Mouse (Mus musculus) heart, embryonic 10.5 days (tissue): Measurements from ENCODE around the gene Clec3b. TPM values are rescaled to one million over a fixed set of nuclear protein-coding genes. Genes with fewer than 3 reads are reported as not detected.

ENCODE experiments used
- DNase-seq: peaks from one replicate; pipeline ENCODE4 v3.0.0-alpha.2; 2017; ENCODE audit warnings: low spot score
- H3K27ac ChIP-seq: fragments of 300-500 bp; sonication (generic); 2 replicates; pipeline ENCODE4 v1.5.1; 2016; ENCODE audit warnings: mild to moderate bottlenecking
- H3K27me3 ChIP-seq: fragments of 300-500 bp; sonication (generic); 2 replicates; pipeline ENCODE4 v1.6.1; 2016; ENCODE audit warnings: mild to moderate bottlenecking; ENCODE audit not compliant: poor library complexity, insufficient read depth, severe bottlenecking
- H3K36me3 ChIP-seq: fragments of 300-500 bp; sonication (generic); 2 replicates; pipeline ENCODE4 v1.6.1; 2016; ENCODE audit warnings: mild to moderate bottlenecking, moderate library complexity
- H3K4me1 ChIP-seq: fragments of 300-500 bp; sonication (generic); 2 replicates; pipeline ENCODE4 v1.6.1; 2016; ENCODE audit warnings: mild to moderate bottlenecking
- H3K4me3 ChIP-seq: fragments of 300-500 bp; sonication (generic); 2 replicates; pipeline ENCODE4 v1.5.1; 2016; ENCODE audit warnings: mild to moderate bottlenecking, moderate library complexity
- H3K9me3 ChIP-seq: fragments of 300-500 bp; sonication (generic); 2 replicates; pipeline ENCODE4 v1.6.1; 2016; ENCODE audit warnings: mild to moderate bottlenecking, moderate library complexity
- WGBS: fragments of 180-500 bp; shearing (Covaris S2); methylation state at CpG from one replicate; pipeline ENCODE4 v1.1.7; 2016; 5-methylcytosine and 5-hydroxymethylcytosine counted together
- polyA plus RNA-seq: library from polyadenylated mRNA; unstranded; fragments of >200 nt; fragmentation: Nextera tagmentation; extraction: Ambion mirVana; gene quantifications from 2 replicates; pipeline ENCODE4 v1.2.1, GENCODE M21; 2016

Gene Clec3b
- polyA plus RNA-seq, 1 experiment from 2014 or later: not detected

- no peak overlapping the region for H3K27ac ChIP-seq
- no peaks in the 10 kb centered on the region for H3K9me3 ChIP-seq
- 55% methylated on average over 7 of the region's 7 CpGs for WGBS
- H3K27me3 ChIP-seq: peaks cover 9% of the 10 kb centered on the region
- H3K4me3 ChIP-seq: no peak overlapping the region
- H3K36me3 ChIP-seq: no peaks in the 10 kb centered on the region
- DNase-seq: no peak
- H3K4me1 ChIP-seq: peaks cover 8% of the 10 kb centered on the region; the same call in 1 of the 2 replicates
Measured at GRCm38 (mm10) chr9:123159330-123159729, 8.6 kb downstream of the Clec3b start.

- WGBS: 49% methylated on average over 2 of the region's 2 CpGs
- DNase-seq: no peak
- H3K36me3 ChIP-seq: no peaks in the 10 kb centered on the region
- no peaks in the 10 kb centered on the region for H3K9me3 ChIP-seq
- peaks cover 4% of the 10 kb centered on the region; the same call in 1 of the 2 replicates for H3K4me1 ChIP-seq
- no peak overlapping the region for H3K27ac ChIP-seq
- H3K4me3 ChIP-seq: no peak overlapping the region
- H3K27me3 ChIP-seq: peaks cover under 1% of the 10 kb centered on the region; the same call in 1 of the 2 replicates
Measured at GRCm38 (mm10) chr9:123161792-123162191, 11.0 kb downstream of the Clec3b start.

DNA sequence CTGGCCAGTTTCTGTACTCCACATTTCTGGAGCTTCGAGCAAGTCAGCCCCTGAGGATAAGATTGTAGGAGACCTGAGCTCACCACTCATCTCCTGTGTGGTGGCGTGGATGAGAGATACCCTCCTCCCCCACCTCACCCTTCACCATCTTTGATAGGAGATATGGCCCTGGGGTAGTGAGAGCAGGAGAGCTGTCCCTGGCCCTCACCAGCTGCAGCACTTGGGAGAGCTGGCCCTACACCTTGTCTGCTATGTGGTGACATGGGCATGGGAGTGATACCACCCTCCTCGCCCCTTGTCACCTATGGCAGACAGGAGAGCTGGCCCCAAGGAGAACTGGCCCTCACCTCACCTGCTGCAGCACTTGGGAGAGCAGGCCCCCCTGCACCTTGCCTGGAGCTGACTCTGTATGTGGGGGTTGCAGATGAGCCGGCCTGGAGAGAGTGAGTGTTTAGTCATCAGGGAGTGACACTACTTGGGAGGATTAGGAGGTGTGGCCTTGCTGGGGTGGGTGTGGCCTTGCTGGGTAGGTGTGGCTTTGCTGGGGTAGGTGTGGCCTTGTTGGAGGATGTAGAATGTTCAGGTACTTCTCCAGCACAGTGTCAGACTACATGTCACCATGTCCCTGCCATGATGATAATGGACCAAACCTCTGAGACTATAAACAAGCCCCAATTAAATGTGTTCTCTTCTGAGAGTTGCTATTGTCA lies 12.4 kb downstream of the Clec3b start:
- Histone ChIP-seq H3K9me3 (no peaks in the 10 kb centered on the region), H3K4me1 (no peaks in the 10 kb centered on the region; the same call in 1 of the 2 replicates), H3K36me3 (no peaks in the 10 kb centered on the region), H3K27me3 (no peaks in the 10 kb centered on the region), H3K4me3 (no peak overlapping the region), H3K27ac (no peak overlapping the region)
- DNase-seq: no peak
- 76% methylated on average over 4 of the region's 4 CpGs for WGBS

GRCm38 (mm10) chr9:123165781-123166443 lies 15.2 kb downstream of the Clec3b start:
- no peaks in the 10 kb centered on the region for H3K36me3 ChIP-seq

GRCm38 (mm10) chr9:123173760-123174159 lies 23.0 kb downstream of the Clec3b start:
- Histone ChIP-seq H3K4me1 (no peaks in the 10 kb centered on the region), H3K36me3 (no peaks in the 10 kb centered on the region), H3K9me3 (no peaks in the 10 kb centered on the region), H3K27ac (no peak overlapping the region), H3K27me3 (no peaks in the 10 kb centered on the region), H3K4me3 (no peak overlapping the region)
- WGBS: 71% methylated on average over 6 of the region's 6 CpGs
- no peak for DNase-seq

More at GRCm38 (mm10) chr9:123165781-123166443, 15.2 kb downstream of the Clec3b start:
- Histone ChIP-seq H3K27me3 (no peaks in the 10 kb centered on the region), H3K27ac (no peak overlapping the region), H3K4me1 (no peaks in the 10 kb centered on the region; the same call in 1 of the 2 replicates), H3K4me3 (no peak overlapping the region), H3K9me3 (no peaks in the 10 kb centered on the region)
- 86% methylated on average over 3 of the region's 3 CpGs for WGBS
- no peak for DNase-seq

DNA sequence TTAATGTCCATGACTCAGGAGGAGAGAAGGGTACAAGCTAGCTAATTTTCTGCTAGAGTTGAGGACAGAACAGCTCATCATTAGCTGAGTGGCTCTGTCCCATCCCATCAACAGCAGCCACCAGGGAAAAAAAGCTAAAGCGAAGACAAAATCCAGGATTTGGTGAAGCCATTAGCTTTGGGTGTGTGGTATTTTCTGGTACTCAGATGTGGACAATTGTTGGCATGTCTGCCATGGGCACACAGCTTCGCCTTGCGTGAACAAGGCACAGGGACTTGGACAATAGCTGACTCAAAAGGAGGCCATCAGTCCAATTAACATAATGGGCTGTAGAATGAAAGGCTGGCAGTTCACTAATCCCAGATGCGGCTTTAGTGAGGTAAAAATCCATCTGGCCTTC lies 23.6 kb downstream of the Clec3b start:
- no peak overlapping the region for H3K4me3 ChIP-seq
- no peaks in the 10 kb centered on the region for H3K9me3 ChIP-seq
- H3K36me3 ChIP-seq: no peaks in the 10 kb centered on the region
- no peak overlapping the region for H3K27ac ChIP-seq
- H3K4me1 ChIP-seq: no peaks in the 10 kb centered on the region
- no peaks in the 10 kb centered on the region for H3K27me3 ChIP-seq
- no peak for DNase-seq
- 80% methylated on average over 4 of the region's 4 CpGs for WGBS

DNA sequence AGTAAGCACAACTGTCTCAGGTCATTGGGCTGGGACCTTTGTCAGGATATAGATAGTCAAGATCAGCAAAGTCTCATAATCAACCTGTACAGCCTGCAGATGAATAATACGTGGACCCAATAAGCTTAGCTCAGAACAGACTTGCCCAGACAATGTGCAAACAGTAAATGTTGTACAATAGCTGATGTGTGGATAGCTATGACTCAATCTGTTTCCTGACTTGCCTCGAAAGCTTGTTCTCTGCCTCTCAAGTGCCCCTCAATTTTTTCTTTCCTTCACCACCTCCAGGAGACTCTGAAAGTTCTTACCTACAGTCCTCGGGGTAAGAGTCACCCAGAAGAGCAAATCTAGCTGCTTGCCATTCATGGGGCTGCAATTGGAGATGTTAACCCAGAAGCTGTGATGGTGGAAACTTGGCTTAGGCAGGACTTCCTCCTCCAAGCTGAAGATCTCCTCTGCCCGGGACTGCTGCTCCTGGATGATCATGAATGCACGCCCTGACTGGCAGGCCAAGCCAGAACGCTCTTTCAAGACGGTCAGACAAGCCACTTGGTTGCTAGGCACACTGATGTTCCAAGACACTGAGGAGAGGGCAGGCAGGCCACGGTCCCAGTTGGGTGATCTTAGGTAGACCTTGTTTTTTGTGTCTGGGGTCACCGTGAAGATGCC lies 26.8 kb downstream of the Clec3b start:
- DNase-seq: no peak
- no peaks in the 10 kb centered on the region for H3K36me3 ChIP-seq
- no peak overlapping the region for H3K4me3 ChIP-seq
- H3K9me3 ChIP-seq: no peaks in the 10 kb centered on the region
- H3K27me3 ChIP-seq: no peaks in the 10 kb centered on the region
- H3K4me1 ChIP-seq: no peaks in the 10 kb centered on the region
- H3K27ac ChIP-seq: no peak overlapping the region
- 85% methylated on average over 9 of the region's 9 CpGs for WGBS

DNA sequence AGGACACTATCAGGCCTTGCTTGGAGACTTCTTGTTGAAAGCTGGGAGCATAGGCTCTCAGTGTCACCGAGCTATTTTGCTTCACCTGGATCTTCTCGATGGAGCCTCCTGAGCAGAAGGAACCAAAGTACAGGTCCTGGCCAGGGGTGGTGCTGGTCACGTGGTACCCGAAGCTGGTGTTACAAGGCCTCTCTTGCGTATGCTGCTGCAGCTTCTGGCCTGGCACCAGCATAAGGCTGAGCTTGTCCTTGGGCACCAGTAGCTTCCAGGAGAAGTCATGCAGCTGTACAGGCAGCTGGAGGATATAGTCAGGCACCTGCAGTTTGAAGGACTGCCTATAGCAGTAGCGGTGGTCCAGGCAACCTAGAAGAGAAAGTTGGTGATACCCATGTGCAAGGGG lies 29.3 kb downstream of the Clec3b start:
- H3K4me1 ChIP-seq: no peaks in the 10 kb centered on the region
- H3K27me3 ChIP-seq: no peaks in the 10 kb centered on the region
- no peak overlapping the region for H3K27ac ChIP-seq
- H3K4me3 ChIP-seq: no peak overlapping the region
- no peak for DNase-seq
- no peaks in the 10 kb centered on the region for H3K36me3 ChIP-seq
- H3K9me3 ChIP-seq: no peaks in the 10 kb centered on the region
- 85% methylated on average over 6 of the region's 6 CpGs for WGBS

DNA sequence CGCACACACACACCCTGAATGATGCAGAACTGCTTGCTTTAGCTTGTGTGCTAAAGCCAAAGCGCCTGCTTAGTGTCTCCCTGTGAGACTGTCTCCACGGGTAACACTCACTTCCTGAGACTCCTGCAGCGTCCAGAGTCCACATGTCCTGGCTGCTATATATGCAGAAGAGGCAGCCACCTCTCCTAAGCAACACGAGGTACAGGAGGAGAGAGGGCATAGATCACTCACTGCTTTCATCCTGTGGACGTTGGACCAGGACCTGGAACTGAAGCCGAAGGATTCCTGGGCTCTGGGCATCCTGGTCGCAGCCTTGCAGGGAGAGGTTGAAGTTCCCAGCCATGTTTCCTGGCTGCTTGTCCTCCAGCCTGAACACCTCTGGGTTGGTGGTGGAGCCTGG lies 32.5 kb downstream of the Clec3b start:
- no peaks in the 10 kb centered on the region for H3K9me3 ChIP-seq
- WGBS: 79% methylated on average over 8 of the region's 8 CpGs
- H3K4me3 ChIP-seq: no peak overlapping the region
- H3K4me1 ChIP-seq: no peaks in the 10 kb centered on the region
- H3K36me3 ChIP-seq: no peaks in the 10 kb centered on the region
- H3K27me3 ChIP-seq: no peaks in the 10 kb centered on the region
- DNase-seq: no peak
- H3K27ac ChIP-seq: no peak overlapping the region

DNA sequence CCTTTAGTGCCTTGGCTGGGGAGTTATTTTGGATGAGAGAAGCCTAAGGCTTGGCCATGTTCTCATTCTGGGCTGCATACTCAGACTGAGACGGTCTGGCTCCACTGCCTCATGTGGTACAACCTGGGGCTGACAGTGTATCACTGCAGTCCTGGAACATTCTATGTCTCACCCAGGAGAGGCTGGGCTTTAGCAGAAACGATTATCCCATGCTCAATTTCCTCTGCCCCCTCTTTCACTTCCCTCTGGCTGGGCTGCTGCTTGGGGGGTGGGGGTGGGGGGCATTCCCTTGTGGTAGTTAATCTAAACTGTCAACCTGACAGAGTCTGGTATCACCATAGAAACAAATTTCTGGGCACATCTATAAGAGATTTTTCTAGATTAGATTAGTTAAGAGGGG lies 34.8 kb downstream of the Clec3b start:
- H3K9me3 ChIP-seq: no peaks in the 10 kb centered on the region
- no peaks in the 10 kb centered on the region for H3K36me3 ChIP-seq
- H3K4me3 ChIP-seq: no peak overlapping the region
- H3K27me3 ChIP-seq: no peaks in the 10 kb centered on the region
- DNase-seq: no peak
- WGBS: 48% methylated on average over 2 of the region's 2 CpGs
- H3K4me1 ChIP-seq: no peaks in the 10 kb centered on the region
- no peak overlapping the region for H3K27ac ChIP-seq

DNA sequence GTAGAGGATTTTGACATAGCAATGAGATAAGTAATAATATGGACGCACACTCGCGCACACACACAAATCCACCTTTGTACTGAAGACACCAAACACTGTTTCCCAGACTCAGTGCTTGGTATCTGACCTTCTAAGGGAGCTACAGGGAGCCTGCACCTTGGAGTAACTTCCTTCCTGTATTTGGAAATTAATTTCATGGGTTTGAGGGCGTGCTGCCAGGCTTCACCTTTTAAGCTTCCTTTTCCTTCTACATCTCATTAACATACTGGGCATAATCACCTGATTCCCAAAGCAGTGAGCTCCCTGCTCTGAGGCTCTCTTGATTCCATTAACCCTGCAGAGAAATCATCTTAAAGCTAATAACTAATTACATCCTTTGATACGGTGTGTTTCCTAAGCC lies 35.4 kb downstream of the Clec3b start:
- Histone ChIP-seq H3K36me3 (no peaks in the 10 kb centered on the region), H3K27me3 (no peaks in the 10 kb centered on the region), H3K27ac (no peak overlapping the region), H3K4me3 (no peak overlapping the region), H3K4me1 (no peaks in the 10 kb centered on the region), H3K9me3 (no peaks in the 10 kb centered on the region)
- WGBS: 91% methylated on average over 5 of the region's 5 CpGs
- no peak for DNase-seq

DNA sequence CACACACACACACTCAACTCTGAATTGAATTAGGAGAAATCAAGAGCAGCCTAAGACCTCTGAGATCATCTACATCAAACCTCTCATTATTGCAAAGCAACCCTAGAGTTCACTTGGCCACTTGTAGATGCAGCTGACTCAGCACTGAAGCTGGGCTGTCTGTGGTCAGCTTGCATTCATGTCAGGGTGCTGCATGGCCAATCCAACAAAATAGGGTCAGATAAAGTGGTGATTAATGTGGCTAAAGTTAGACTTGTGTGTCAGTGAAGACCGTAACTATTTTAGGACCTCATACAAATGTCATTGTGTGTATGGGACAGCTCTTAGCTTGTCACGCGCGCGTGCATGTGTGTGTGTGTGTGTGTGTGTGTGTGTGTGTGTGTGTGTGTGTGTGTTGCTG lies 36.8 kb downstream of the Clec3b start:
- WGBS: 88% methylated on average over 5 of the region's 5 CpGs

DNA sequence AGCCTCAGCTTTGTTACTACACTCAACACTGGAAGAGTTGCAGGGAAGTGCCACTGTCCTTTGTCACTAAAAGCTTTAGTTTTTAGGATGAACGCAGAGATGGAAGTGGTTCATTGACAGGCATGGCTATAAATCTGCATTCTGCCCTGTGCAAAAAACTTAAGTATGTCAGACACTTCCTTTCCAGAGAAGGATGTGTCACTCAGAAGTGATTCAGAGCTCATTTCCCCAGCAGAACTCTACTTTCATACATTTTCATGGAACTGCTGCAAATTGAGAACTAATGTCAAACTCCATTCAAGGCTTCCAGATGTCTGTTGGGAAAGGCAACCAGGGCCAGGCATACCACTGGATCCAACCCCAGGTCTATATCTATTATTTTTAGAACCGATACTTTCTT lies 37.5 kb downstream of the Clec3b start:
- H3K36me3 ChIP-seq: no peaks in the 10 kb centered on the region
- H3K4me1 ChIP-seq: no peaks in the 10 kb centered on the region
- WGBS: 83% methylated on average over 2 of the region's 2 CpGs
- H3K9me3 ChIP-seq: no peaks in the 10 kb centered on the region
- no peak for DNase-seq
- no peak overlapping the region for H3K27ac ChIP-seq
- H3K4me3 ChIP-seq: no peak overlapping the region
- no peaks in the 10 kb centered on the region for H3K27me3 ChIP-seq

More for the DNA sequence above, 36.8 kb downstream of the Clec3b start:
- Histone ChIP-seq H3K36me3 (no peaks in the 10 kb centered on the region), H3K9me3 (no peaks in the 10 kb centered on the region), H3K27ac (no peak overlapping the region), H3K4me3 (no peak overlapping the region), H3K4me1 (no peaks in the 10 kb centered on the region), H3K27me3 (no peaks in the 10 kb centered on the region)
- no peak for DNase-seq
